Mouse (Mus musculus): ENCODE results near the gene Chrm3. TPM values are rescaled to one million over a fixed set of nuclear protein-coding genes. Genes with fewer than 3 reads are reported as not detected.

Gene Chrm3
- polyA plus RNA-seq, 1 experiment from 2014 or later, result 0.32 TPM

- 84% methylated on average over 3 of the region's 3 CpGs for WGBS
- no peak overlapping the region for H3K27ac ChIP-seq (ENCODE audit: low read depth, low read length)
- no peaks in the 10 kb centered on the region for H3K27me3 ChIP-seq (ENCODE audit: control insufficient read depth, insufficient read depth, low read length)
- H3K4me3 ChIP-seq (ENCODE audit: low read depth, low read length), result no peak overlapping the region
- no peaks in the 10 kb centered on the region for H3K36me3 ChIP-seq (ENCODE audit: control insufficient read depth, insufficient read depth, low read length)
- DNase-seq (ENCODE audit: low spot score) (no peak), ATAC-seq (replicated peaks; ENCODE audit: low FRiP score) (no peak)
- H3K9me3 ChIP-seq (ENCODE audit: control insufficient read depth, low read length), result no peaks in the 10 kb centered on the region
- H3K9ac ChIP-seq (ENCODE audit: low read length), result no peak overlapping the region
- no peaks in the 10 kb centered on the region for H3K4me1 ChIP-seq (replicated peaks; ENCODE audit: control insufficient read depth, insufficient read depth, low read length)
- H3K4me2 ChIP-seq (ENCODE audit: low read depth, low read length, severe bottlenecking), result no peak overlapping the region
These were observed 203.2 kb downstream of the Chrm3 start for GRCm38 (mm10) chr13:10157496-10157895.

GRCm38 (mm10) chr13:10140573-10140972, 220.1 kb downstream of the Chrm3 start:
- Histone ChIP-seq H3K4me2 (ENCODE audit: low read depth, low read length, severe bottlenecking) (no peak overlapping the region), H3K4me3 (ENCODE audit: low read depth, low read length) (no peak overlapping the region), H3K4me1 (replicated peaks; ENCODE audit: control insufficient read depth, insufficient read depth, low read length) (no peaks in the 10 kb centered on the region), H3K9me3 (ENCODE audit: control insufficient read depth, low read length) (no peaks in the 10 kb centered on the region), H3K27me3 (ENCODE audit: control insufficient read depth, insufficient read depth, low read length) (no peaks in the 10 kb centered on the region), H3K9ac (ENCODE audit: low read length) (no peak overlapping the region), H3K27ac (ENCODE audit: low read depth, low read length) (no peak overlapping the region), H3K36me3 (ENCODE audit: control insufficient read depth, insufficient read depth, low read length) (no peaks in the 10 kb centered on the region)
- WGBS, result 86% methylated on average over 4 of the region's 4 CpGs
- DNase-seq (ENCODE audit: low spot score) (no peak), ATAC-seq (replicated peaks; ENCODE audit: low FRiP score) (no peak)

DNA sequence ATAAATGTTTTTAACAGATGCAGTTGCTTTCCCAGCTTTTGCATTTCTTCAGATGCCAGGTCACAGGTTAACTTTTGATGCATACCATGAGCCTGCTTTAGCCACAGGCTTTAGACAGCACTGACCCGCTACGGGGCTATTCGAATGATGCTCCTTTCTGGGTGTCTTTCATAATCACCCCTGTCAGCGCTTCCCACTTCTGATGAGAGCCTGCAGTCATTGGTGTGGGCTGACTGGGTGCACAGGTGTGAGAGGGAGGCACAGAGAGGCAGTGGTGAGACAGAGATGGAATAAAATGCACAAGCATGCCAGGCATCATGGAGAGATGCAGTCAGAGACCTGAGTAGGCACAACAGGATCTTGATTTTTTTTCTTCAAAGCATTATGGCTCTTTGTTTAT, 221.8 kb downstream of the Chrm3 start:
- 90% methylated on average over 4 of the region's 4 CpGs for WGBS
- ATAC-seq (replicated peaks; ENCODE audit: low FRiP score), result no peak
- Histone ChIP-seq H3K9me3 (ENCODE audit: control insufficient read depth, low read length) (no peaks in the 10 kb centered on the region), H3K4me1 (replicated peaks; ENCODE audit: control insufficient read depth, insufficient read depth, low read length) (no peaks in the 10 kb centered on the region), H3K9ac (ENCODE audit: low read length) (no peak overlapping the region), H3K4me2 (ENCODE audit: low read depth, low read length, severe bottlenecking) (no peak overlapping the region), H3K27ac (ENCODE audit: low read depth, low read length) (no peak overlapping the region), H3K27me3 (ENCODE audit: control insufficient read depth, insufficient read depth, low read length) (no peaks in the 10 kb centered on the region), H3K36me3 (ENCODE audit: control insufficient read depth, insufficient read depth, low read length) (no peaks in the 10 kb centered on the region), H3K4me3 (ENCODE audit: low read depth, low read length) (no peak overlapping the region)
- DNase-seq (ENCODE audit: low spot score), result no peak

GRCm38 (mm10) chr13:10131064-10131463, 229.6 kb downstream of the Chrm3 start:
- Histone ChIP-seq H3K36me3 (ENCODE audit: control insufficient read depth, insufficient read depth, low read length) (no peaks in the 10 kb centered on the region), H3K27ac (ENCODE audit: low read depth, low read length) (no peak overlapping the region), H3K27me3 (ENCODE audit: control insufficient read depth, insufficient read depth, low read length) (no peaks in the 10 kb centered on the region), H3K4me1 (replicated peaks; ENCODE audit: control insufficient read depth, insufficient read depth, low read length) (no peaks in the 10 kb centered on the region), H3K9me3 (ENCODE audit: control insufficient read depth, low read length) (no peaks in the 10 kb centered on the region), H3K4me3 (ENCODE audit: low read depth, low read length) (no peak overlapping the region), H3K4me2 (ENCODE audit: low read depth, low read length, severe bottlenecking) (no peak overlapping the region), H3K9ac (ENCODE audit: low read length) (no peak overlapping the region)
- ATAC-seq (replicated peaks; ENCODE audit: low FRiP score), result no peak
- 70% methylated on average over 2 of the region's 2 CpGs for WGBS
- no peak for DNase-seq (ENCODE audit: low spot score)

GRCm38 (mm10) chr13:10112211-10112610, 248.4 kb downstream of the Chrm3 start:
- H3K27ac ChIP-seq (ENCODE audit: low read depth, low read length), result no peak overlapping the region
- DNase-seq (ENCODE audit: low spot score) (no peak), ATAC-seq (replicated peaks; ENCODE audit: low FRiP score) (no peak)
- 86% methylated on average over 2 of the region's 2 CpGs for WGBS
- no peaks in the 10 kb centered on the region for H3K36me3 ChIP-seq (ENCODE audit: control insufficient read depth, insufficient read depth, low read length)
- H3K4me2 ChIP-seq (ENCODE audit: low read depth, low read length, severe bottlenecking), result no peak overlapping the region
- no peaks in the 10 kb centered on the region for H3K27me3 ChIP-seq (ENCODE audit: control insufficient read depth, insufficient read depth, low read length)
- no peak overlapping the region for H3K9ac ChIP-seq (ENCODE audit: low read length)
- no peak overlapping the region for H3K4me3 ChIP-seq (ENCODE audit: low read depth, low read length)
- H3K4me1 ChIP-seq (replicated peaks; ENCODE audit: control insufficient read depth, insufficient read depth, low read length), result no peaks in the 10 kb centered on the region
- H3K9me3 ChIP-seq (ENCODE audit: control insufficient read depth, low read length), result no peaks in the 10 kb centered on the region

DNA sequence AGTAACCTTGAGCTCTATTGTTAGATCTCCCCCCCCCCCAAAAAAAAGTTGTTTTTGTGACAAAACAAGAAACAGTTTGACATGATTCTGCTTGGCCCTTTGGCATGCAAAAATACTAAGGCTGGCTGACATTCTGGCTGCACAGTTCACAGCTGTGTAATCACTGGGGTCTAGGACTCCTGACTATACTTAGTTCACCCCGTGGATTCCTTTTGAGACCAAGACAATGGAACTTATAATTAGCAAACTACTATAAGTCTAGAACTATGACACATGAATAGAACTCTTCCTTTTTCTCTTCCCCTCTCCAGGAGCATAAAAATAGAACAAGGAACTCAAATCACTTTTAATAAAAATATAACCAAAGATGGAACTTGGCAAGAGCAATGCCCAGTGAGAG, 251.1 kb downstream of the Chrm3 start:
- ATAC-seq (replicated peaks; ENCODE audit: low FRiP score) (no peak), DNase-seq (ENCODE audit: low spot score) (no peak)

GRCm38 (mm10) chr13:10107331-10107730, 253.3 kb downstream of the Chrm3 start:
- Histone ChIP-seq H3K27ac (ENCODE audit: low read depth, low read length) (no peak overlapping the region), H3K4me1 (replicated peaks; ENCODE audit: control insufficient read depth, insufficient read depth, low read length) (no peaks in the 10 kb centered on the region), H3K36me3 (ENCODE audit: control insufficient read depth, insufficient read depth, low read length) (no peaks in the 10 kb centered on the region), H3K9me3 (ENCODE audit: control insufficient read depth, low read length) (no peaks in the 10 kb centered on the region), H3K27me3 (ENCODE audit: control insufficient read depth, insufficient read depth, low read length) (no peaks in the 10 kb centered on the region), H3K9ac (ENCODE audit: low read length) (no peak overlapping the region), H3K4me2 (ENCODE audit: low read depth, low read length, severe bottlenecking) (no peak overlapping the region), H3K4me3 (ENCODE audit: low read depth, low read length) (no peak overlapping the region)
- DNase-seq (ENCODE audit: low spot score), result no peak
- no peak for ATAC-seq (replicated peaks; ENCODE audit: low FRiP score)
- WGBS, result 84% methylated on average over 7 of the region's 7 CpGs

More for the DNA sequence above, 251.1 kb downstream of the Chrm3 start:
- Histone ChIP-seq H3K9me3 (ENCODE audit: control insufficient read depth, low read length) (no peaks in the 10 kb centered on the region), H3K27ac (ENCODE audit: low read depth, low read length) (no peak overlapping the region), H3K4me1 (replicated peaks; ENCODE audit: control insufficient read depth, insufficient read depth, low read length) (no peaks in the 10 kb centered on the region), H3K4me3 (ENCODE audit: low read depth, low read length) (no peak overlapping the region), H3K9ac (ENCODE audit: low read length) (no peak overlapping the region), H3K27me3 (ENCODE audit: control insufficient read depth, insufficient read depth, low read length) (no peaks in the 10 kb centered on the region), H3K36me3 (ENCODE audit: control insufficient read depth, insufficient read depth, low read length) (no peaks in the 10 kb centered on the region), H3K4me2 (ENCODE audit: low read depth, low read length, severe bottlenecking) (no peak overlapping the region)
- 50% methylated on average over 1 of the region's 1 CpGs for WGBS

- Histone ChIP-seq H3K4me2 (ENCODE audit: low read depth, low read length, severe bottlenecking) (no peak overlapping the region), H3K4me1 (replicated peaks; ENCODE audit: control insufficient read depth, insufficient read depth, low read length) (no peaks in the 10 kb centered on the region), H3K9ac (ENCODE audit: low read length) (no peak overlapping the region), H3K27ac (ENCODE audit: low read depth, low read length) (no peak overlapping the region), H3K27me3 (ENCODE audit: control insufficient read depth, insufficient read depth, low read length) (no peaks in the 10 kb centered on the region), H3K4me3 (ENCODE audit: low read depth, low read length) (no peak overlapping the region), H3K36me3 (ENCODE audit: control insufficient read depth, insufficient read depth, low read length) (no peaks in the 10 kb centered on the region), H3K9me3 (ENCODE audit: control insufficient read depth, low read length) (no peaks in the 10 kb centered on the region)
- no peak for ATAC-seq (replicated peaks; ENCODE audit: low FRiP score)
- DNase-seq (ENCODE audit: low spot score), result no peak
- WGBS, result 82% methylated on average over 4 of the region's 4 CpGs
These were observed 269.9 kb downstream of the Chrm3 start for GRCm38 (mm10) chr13:10090778-10091177.

DNA sequence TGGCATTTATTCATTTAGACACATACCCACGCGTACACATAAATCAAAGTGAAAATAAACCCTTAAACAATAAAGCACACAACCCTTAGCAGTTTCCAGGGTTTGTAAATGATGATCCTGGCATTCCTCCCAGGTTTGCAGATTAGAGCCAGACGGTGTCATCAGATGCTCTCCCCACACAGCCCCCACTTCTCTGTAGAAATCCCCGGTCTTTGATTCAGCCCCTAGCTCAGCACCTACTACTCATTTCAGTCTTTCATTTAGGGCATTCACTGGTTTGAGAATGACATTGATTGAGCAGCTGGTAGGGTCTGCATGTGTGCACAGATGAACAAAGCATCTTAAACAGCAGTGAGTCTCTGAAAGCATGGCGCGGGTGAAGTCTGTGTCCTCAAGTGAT, 274.3 kb downstream of the Chrm3 start:
- Histone ChIP-seq H3K27ac (ENCODE audit: low read depth, low read length) (no peak overlapping the region), H3K4me3 (ENCODE audit: low read depth, low read length) (no peak overlapping the region), H3K36me3 (ENCODE audit: control insufficient read depth, insufficient read depth, low read length) (no peaks in the 10 kb centered on the region), H3K9ac (ENCODE audit: low read length) (no peak overlapping the region), H3K4me1 (replicated peaks; ENCODE audit: control insufficient read depth, insufficient read depth, low read length) (no peaks in the 10 kb centered on the region), H3K9me3 (ENCODE audit: control insufficient read depth, low read length) (no peaks in the 10 kb centered on the region), H3K4me2 (ENCODE audit: low read depth, low read length, severe bottlenecking) (no peak overlapping the region), H3K27me3 (ENCODE audit: control insufficient read depth, insufficient read depth, low read length) (no peaks in the 10 kb centered on the region)
- DNase-seq (ENCODE audit: low spot score) (no peak), ATAC-seq (replicated peaks; ENCODE audit: low FRiP score) (no peak)
- 96% methylated on average over 6 of the region's 6 CpGs for WGBS
